ENCODE assay signal across 7 mouse cellular contexts in the genomic region with DNA sequence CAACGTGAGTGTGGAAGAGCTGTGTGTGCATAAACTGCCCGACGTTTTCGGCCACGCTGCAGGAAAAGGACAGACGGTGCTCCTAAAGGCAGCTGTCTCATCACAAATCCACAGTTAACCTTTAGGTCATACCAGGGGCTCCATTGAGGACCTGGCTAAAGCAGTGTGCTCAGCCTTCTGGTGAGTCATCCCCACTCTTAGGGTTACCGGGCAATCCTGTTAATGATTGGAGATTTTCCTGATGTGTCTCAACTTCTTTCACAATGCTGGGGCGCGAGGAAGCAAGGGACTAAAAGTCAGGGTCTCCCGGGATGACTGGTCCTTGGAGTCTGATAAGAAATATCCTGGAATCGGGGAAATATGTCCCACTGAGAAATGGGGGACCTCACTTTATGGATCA. TPM values are rescaled to one million over a fixed set of nuclear protein-coding genes. Genes with fewer than 3 reads are reported as not detected.
A peak's percentile ranks its signal among the peaks of the same experiment; 100 is the strongest.
DNase-seq lines count a peak whose midpoint lies in the region; ATAC-seq lines count a peak whose summit lies in the region.

No protein-coding gene starts in this region.

- peak; percentile 22 for DNase-seq in kidney, adult 11 months
- no peak for DNase-seq in kidney, postnatal 10 days
- peak; percentile 34 for DNase-seq in 416B (ENCODE audit: low read depth)
- DNase-seq in B cell, adult 2 months = no peak
- DNase-seq in spleen, postnatal 14 days (ENCODE audit: low spot score in 2 of 2) = no peak

- ATAC-seq in intestine, embryonic 15.5 days = peak; percentile 92
- ATAC-seq in liver, embryonic 12.5 days = no peak

- H3K9ac ChIP-seq in intestine, embryonic 15.5 days = peak overlapping the region; percentile 30; the same call in 1 of the 2 replicates
- no peak overlapping the region for H3K9ac ChIP-seq in liver, embryonic 12.5 days

- 0 out of 2 replicates have a peak, but pooled peaks cover 3% of the 10 kb centered on the region for H3K4me1 ChIP-seq in intestine, embryonic 15.5 days (replicated peaks)
- peaks cover 9% of the 10 kb centered on the region; the same call in 1 of the 2 replicates for H3K4me1 ChIP-seq in liver, embryonic 12.5 days

- 50% methylated on average over 11 of the region's 11 CpGs for WGBS in intestine, embryonic 15.5 days
- WGBS in liver, embryonic 12.5 days (ENCODE audit: insufficient replicate concordance) = 52% methylated on average over 11 of the region's 11 CpGs

- no peak overlapping the region for H3K27ac ChIP-seq in intestine, embryonic 15.5 days
- H3K27ac ChIP-seq in liver, embryonic 12.5 days = no peak overlapping the region

- H3K36me3 ChIP-seq in intestine, embryonic 15.5 days = no peaks in the 10 kb centered on the region
- no peaks in the 10 kb centered on the region for H3K36me3 ChIP-seq in liver, embryonic 12.5 days

- no peak overlapping the region for H3K4me3 ChIP-seq in intestine, embryonic 15.5 days (replicated peaks)
- H3K4me3 ChIP-seq in liver, embryonic 12.5 days = no peak overlapping the region

- peak overlapping the region; percentile 56 for H3K4me2 ChIP-seq in intestine, embryonic 15.5 days (replicated peaks)
- H3K4me2 ChIP-seq in liver, embryonic 12.5 days = peak overlapping the region; percentile 45

- no peaks in the 10 kb centered on the region for H3K27me3 ChIP-seq in intestine, embryonic 15.5 days (replicated peaks)
- H3K27me3 ChIP-seq in liver, embryonic 12.5 days (replicated peaks) = 0 out of 2 replicates have a peak, but pooled peaks cover 6% of the 10 kb centered on the region

- H3K9me3 ChIP-seq in intestine, embryonic 15.5 days = no peaks in the 10 kb centered on the region
- H3K9me3 ChIP-seq in liver, embryonic 12.5 days (replicated peaks) = no peaks in the 10 kb centered on the region

RNA-seq across cellular contexts. Expression of a gene that starts 15.9 kb away (rescaled TPM):
- polyA plus RNA-seq in intestine, embryonic 15.5 days (2015; fragmentation: Nextera tagmentation; extraction: Ambion mirVana) = 0.48 and 1.2 TPM in 2 replicates
- polyA plus RNA-seq in liver, embryonic 12.5 days (2016; fragmentation: Nextera tagmentation; extraction: Ambion mirVana) = 0.59 and 0.68 TPM in 2 replicates

RNA-seq across cellular contexts. Expression of a gene that starts 30.5 kb away (rescaled TPM):
- polyA plus RNA-seq in intestine, embryonic 15.5 days (2015; fragmentation: Nextera tagmentation; extraction: Ambion mirVana) = 108 and 120 TPM in 2 replicates
- polyA plus RNA-seq in liver, embryonic 12.5 days (2016; fragmentation: Nextera tagmentation; extraction: Ambion mirVana) = 54.2 and 57.3 TPM in 2 replicates

RNA-seq across cellular contexts. Expression of a gene that starts 30.5 kb away (rescaled TPM):
- polyA plus RNA-seq in intestine, embryonic 15.5 days (2015; fragmentation: Nextera tagmentation; extraction: Ambion mirVana) = 80.9 and 85.8 TPM in 2 replicates
- polyA plus RNA-seq in liver, embryonic 12.5 days (2016; fragmentation: Nextera tagmentation; extraction: Ambion mirVana) = 57.0 and 57.2 TPM in 2 replicates

RNA-seq across cellular contexts. Expression of a gene that starts 39.2 kb away (rescaled TPM):
- 33.6 and 51.6 TPM in 2 replicates for polyA plus RNA-seq in intestine, embryonic 15.5 days (2015; fragmentation: Nextera tagmentation; extraction: Ambion mirVana)
- polyA plus RNA-seq in liver, embryonic 12.5 days (2016; fragmentation: Nextera tagmentation; extraction: Ambion mirVana) = 0.30 and 0.36 TPM in 2 replicates

Comparison
In these comparisons a context has a peak if more than half of its experiments do, and no peak if none do; other contexts are left out.
1. DNase-seq: peak in kidney, adult 11 months (single experiment) and 416B (single experiment); none in kidney, postnatal 10 days (single experiment), B cell, adult 2 months (0 of 2) and spleen, postnatal 14 days (0 of 2).